Mouse (Mus musculus): Measurements from ENCODE around the gene Mettl17. TPM values are rescaled to one million over a fixed set of nuclear protein-coding genes. Genes with fewer than 3 reads are reported as not detected.
A peak's percentile ranks its signal among the peaks of the same experiment; 100 is the strongest.
"Not testable (repeated sequence)": the region's sequence is repeated elsewhere in the genome, so short reads cannot be mapped to it uniquely, and the experiment has no call there.

Gene Mettl17
- 10 to 100 TPM; 30.5 to 36.3 TPM for total RNA-seq (2021)
- long read RNA-seq, experiment 1, transcript Mettl17-201 (14 exons, 1,623 nt), result major isoform, 6 of 12 reads
- long read RNA-seq, experiment 1, partial matches to known transcripts, result 1 of 12 reads
- long read RNA-seq, experiment 1, other reads (novel, unspliced or antisense), result 5 of 12 reads
- long read RNA-seq, experiment 2, transcript Mettl17-201 (14 exons, 1,623 nt), result major isoform, 31 of 34 reads
- long read RNA-seq, experiment 2, partial matches to known transcripts, result 2 of 34 reads
- long read RNA-seq, experiment 2, other reads (novel, unspliced or antisense), result 1 of 34 reads

DNA sequence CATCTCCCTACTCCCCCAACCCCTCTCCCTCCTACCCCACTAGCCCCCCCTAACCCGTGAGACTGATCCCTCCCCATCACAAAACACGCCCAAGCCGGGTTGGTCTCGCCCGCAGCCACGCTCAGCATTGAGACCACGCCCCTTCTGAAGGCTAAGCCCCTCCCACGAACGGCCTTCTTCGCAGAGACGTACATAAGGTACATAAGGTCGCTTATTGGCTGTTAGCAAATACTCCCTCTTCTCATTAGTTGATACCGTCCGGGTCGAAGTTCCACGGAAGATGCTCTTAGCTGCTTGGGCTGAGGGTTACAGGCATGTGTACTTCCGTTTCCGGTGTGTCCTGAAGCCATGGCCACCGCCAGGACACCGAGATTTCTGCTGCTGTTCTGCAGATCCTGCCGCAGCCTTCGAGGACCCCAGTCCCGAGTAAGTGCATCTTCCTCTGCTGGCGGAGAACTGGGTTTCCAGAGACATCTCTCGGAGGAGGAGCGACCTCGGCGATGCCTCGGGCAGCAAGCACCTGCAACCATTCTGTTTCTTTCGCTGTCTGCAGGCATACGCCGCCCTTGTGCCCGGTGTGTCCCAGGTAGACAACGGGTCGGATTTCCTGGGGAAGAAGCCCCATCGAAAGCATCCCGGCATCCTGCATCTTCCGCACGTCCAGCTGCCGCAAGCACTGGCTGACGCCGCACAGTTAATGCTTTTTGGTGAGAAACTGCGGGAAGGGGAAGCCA lies at the start of gene Mettl17:
TSS of gene Mettl17 (plus strand) at position 245 of the 734 bp plus-strand sequence.
- DNase-seq (ENCODE audit: low spot score in 2 of 2), result peak; percentile 88

DNA sequence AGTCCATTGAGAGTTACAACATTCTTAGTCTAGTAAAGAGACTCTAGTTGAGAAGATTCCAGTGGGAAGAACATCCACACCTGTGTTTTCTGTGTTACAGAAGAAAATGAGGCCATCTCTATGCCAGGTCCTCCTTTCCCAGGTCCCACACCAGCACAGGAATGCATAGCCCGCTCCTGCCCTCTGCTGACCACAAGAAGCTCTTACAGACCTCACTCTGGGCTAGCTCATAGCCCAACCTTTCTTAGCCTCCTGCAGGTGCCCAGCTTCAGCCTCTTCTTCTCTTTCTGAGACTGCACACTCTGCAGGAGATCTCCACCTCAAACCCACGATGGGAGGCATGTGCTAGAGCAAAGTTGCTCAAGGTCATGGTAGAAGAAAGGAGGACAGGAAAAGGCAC lies 46.2 kb upstream of the Mettl17 start:
- DNase-seq (ENCODE audit: low spot score in 2 of 2), result not testable (repeated sequence)

DNA sequence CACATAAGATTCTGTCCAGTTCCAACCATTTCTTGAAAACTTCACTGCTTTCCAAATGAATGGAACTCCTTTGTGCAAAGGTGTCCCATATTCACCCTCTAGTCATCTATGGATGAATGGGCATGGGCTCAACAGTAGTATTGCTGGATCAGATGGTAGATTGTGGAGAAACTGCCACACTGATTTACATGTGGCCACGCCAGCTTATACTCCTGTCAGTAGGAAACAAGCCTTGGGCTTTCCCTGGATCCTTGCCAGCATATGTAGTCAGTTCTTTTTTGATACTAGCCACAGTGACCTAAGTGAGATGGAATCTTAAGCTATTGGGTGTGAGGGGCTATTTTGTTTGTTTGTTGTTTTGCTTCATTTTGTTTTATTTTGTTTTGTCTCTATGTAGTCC lies 42.4 kb upstream of the Mettl17 start:
- DNase-seq (ENCODE audit: low spot score in 2 of 2), result no peak

DNA sequence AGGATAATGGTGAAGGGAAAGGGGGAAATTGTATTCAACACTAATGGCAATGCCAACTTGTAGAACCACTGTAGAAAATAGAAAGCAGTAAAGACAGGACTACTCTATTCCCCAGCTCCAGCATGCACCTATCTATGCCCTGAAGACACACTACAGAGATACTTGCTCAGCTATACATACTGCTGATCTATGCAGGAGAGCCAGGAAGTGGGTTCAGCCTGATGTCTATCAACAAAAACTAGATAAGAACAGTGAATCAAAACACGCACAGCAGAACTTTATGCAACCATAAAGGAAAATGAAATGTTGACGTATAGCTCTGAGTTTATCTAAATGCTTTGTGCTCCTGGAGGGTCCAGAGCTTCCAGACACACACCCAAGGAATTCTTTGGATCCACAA lies 41.9 kb upstream of the Mettl17 start:
- no peak for DNase-seq (ENCODE audit: low spot score in 2 of 2)

DNA sequence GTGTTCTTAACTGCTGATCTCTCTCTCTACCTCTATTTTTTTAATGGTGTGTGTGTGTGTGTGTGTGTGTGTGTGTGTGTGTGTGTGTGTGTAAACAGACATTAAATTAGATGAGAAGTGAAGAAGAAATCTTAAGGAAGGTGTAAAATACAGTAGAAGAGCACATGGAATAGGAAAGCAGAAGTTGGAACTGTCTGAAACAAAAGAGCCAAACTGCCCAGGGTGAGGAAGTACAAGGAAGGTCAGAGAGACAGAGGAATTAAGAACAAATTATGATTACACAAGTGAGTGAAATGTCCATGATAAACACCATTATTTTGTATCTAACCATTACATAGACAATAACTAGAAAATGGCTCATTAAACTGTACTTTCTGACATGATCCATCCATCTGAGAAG lies 40.8 kb upstream of the Mettl17 start:
- DNase-seq (ENCODE audit: low spot score in 2 of 2), result no peak

DNA sequence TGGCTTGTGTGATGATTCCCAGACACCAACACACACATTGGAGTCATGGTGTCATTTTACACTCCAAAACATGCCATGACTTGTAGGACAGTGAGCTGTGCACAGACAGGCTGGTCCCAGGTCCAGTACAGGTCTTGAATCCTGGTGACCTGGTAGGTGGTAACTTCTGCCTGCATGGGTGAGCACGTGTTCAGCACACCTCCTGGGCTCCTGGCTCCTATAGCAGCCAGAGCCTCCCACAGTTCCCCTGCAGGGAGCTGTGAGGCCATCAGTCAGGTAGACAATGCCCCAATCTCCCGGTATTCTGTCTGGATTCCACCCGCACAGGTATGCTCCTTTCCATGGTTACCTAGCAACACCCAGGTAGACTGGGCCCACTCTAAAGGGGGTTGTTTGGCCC lies 38.1 kb upstream of the Mettl17 start:
- no peak for DNase-seq (ENCODE audit: low spot score in 2 of 2)

DNA sequence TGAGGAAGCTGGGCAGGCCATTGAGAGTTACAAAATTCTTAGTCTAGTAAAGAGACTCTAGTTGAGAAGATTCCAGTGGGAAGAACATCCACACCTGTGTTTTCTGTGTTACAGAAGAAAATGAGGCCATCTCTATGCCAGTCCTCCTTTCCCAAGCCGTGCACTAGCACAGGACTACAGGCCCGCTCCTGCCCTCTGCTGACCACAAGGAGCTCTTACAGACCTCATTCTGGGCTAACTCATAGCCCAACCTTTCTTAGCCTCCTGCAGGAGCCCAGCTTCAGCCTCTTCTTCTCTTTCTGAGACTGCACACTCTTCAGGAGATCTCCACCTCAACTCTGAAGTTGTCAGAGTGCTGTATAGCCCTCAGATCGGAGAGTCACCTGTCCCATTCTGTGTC lies 33.6 kb upstream of the Mettl17 start:
- DNase-seq (ENCODE audit: low spot score in 2 of 2), result not testable (repeated sequence)

DNA sequence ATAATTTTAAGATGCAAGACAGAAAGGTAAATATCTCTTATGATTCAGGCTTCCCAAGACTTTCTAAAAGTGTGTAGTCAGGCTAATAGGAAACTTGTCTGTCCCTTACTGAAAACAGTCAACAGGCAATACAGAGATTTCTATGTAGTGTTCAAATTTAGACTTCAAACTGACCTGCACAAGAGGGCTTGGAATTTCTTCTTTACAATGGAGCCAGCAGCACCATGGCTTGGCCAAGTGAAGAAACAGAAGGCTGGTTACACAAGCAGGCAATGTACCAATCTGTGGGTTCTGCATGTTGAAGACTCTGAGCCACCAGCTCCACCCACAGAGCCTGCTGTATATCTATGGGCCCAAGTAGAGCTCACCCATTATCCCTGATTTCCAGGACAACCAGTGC lies 31.2 kb upstream of the Mettl17 start, which contains the start of gene Ear6:
TSS of gene Ear6 (plus strand) at position 301 of the 400 bp plus-strand sequence.
- DNase-seq (ENCODE audit: low spot score in 2 of 2), result no peak

DNA sequence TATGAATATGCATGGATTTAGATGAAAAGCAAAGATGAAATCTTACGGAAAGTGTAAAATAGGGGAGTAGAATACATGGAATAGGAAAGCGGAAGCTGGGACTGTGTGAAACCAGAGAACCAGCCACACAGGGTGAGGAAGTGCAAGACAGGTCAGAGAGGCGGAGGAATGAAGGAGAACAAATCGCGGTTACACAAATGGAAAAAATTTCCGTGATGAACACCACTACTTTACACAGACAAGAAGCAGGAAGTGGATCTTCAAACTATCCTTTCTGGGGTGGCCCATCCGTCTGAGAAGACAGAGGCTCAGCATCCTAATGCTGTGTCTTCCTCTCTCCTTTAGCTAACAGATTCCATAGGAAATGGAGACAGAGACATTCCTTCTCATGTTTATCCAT lies 29.4 kb upstream of the Mettl17 start:
- not testable (repeated sequence) for DNase-seq (ENCODE audit: low spot score in 2 of 2)

DNA sequence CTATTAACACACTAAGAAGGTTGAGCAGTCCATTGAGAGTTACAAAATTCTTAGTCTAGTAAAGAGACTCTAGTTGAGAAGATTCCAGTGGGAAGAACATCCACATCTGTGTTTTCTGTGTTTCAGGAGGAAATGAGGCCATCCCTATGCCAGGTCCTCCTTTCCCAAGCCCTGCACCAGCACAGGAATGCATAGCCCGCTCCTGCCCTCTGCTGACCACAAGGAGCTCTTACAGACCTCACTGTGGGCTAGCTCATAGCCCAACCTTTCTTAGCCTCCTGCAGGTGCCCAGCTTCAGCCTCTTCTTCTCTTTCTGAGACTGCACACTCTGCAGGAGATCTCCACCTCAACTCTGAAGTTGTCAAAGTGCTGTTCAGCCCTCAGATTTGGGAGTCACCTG lies 21.0 kb upstream of the Mettl17 start:
- not testable (repeated sequence) for DNase-seq (ENCODE audit: low spot score in 2 of 2)

DNA sequence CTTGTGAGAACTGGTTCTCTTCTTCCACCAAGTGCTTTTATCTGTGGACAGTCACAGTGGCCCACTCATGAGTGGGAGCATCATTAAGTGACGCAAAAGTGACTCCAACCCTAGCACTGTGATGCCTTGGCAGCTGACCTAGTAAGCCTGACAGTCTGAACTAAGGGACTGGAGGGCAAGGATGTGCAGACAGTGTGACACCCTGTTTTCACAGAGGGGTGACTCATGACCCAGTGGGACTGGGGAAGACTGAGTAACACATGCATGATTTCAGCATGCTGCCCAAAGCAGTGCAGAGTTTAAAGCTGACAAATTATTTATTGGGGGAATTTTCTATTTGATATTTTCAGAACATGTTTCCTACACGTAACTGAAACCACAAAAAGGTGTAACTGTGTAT lies 13.9 kb upstream of the Mettl17 start:
- no peak for DNase-seq (ENCODE audit: low spot score in 2 of 2)

DNA sequence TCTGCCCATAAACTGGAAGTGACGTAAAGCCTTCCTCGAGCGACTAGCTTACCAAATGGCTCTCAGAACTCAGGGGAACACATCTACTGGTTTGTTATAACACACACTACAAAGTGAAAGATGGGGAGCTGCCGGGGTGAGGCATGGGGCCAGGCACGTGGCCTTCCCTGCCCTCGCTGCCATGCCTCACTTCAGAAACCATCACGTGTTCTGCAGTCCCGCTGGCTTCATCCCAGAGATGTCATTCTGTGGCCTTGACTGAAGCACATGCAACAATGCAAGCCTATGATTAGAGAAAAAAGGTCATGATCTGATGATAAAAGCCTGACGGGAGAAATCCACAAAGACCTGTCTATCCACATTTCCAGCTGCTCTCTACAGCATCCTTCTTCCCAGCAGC lies 12.9 kb upstream of the Mettl17 start:
- DNase-seq (ENCODE audit: low spot score in 2 of 2), result peak; percentile 48 to 70

DNA sequence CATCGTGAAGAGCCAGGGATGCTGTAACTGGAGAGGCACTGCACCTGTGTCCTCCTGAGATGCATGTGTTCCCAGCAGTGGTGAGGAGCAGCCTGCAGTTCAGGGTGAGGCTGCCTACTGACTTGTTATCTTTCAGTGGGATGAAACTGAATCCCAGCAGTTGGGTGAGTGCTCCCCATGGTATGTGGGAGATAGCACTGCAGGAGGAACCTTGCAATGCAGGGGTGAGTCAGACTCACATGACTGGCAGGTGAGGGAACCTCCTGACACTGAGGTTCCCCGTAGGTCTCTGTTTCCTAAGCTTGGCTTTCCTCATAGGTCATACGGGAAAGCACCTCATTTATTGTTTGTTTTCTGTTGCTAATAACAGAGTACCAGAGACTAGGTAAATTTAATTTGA lies 7.1 kb upstream of the Mettl17 start:
- no peak for DNase-seq (ENCODE audit: low spot score in 2 of 2)

DNA sequence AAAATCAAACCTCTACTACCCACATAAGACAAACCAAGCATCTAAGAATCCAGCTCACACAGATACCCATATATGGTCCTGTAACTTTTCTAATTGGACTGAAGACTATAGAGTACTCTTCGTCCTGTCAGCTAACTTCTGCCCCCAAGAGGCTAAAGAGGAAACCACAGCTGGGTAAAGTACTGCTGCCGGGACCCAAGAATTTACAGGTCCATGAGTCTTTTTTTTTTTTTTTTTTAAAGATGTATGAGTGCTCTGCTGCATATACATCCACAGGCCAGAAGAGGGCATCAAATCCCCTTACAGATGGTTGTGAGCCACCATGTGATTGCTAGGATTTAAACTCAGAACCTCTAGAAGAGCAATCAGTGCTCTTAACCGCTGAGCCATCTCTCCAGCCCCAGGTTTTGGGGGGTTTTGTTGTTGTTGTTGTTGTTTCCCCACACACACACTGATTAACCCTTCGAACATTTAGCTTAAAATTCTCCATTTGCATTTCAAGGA lies 1.1 kb upstream of the Mettl17 start:
- peak; percentile 59 to 61 for DNase-seq (ENCODE audit: low spot score in 2 of 2)

DNA sequence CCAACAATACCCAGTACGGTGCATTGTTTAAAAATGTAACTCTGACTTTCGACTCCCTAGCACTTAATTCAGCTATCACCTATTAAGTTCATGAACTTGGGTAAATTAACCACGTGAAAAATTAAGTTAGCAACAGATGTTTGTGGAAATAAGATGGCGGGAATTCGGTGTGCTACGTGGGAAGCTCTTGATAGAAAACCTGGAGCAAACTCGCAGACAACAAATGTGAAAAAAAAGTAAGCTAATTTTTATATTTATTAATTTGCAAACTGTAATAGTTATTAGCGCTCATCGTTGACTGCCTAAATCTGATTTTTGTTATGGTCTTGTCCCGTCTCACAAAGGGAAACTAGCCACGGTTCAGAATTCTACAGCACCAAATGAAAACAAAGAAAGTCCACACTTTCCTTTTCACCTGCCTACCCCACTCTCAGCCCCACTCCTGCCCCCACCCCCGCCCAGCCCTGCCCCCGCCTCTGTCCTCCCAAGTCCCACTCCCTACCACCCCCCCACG lies 554 bp upstream of the Mettl17 start:
- no peak for DNase-seq (ENCODE audit: low spot score in 2 of 2)

DNA sequence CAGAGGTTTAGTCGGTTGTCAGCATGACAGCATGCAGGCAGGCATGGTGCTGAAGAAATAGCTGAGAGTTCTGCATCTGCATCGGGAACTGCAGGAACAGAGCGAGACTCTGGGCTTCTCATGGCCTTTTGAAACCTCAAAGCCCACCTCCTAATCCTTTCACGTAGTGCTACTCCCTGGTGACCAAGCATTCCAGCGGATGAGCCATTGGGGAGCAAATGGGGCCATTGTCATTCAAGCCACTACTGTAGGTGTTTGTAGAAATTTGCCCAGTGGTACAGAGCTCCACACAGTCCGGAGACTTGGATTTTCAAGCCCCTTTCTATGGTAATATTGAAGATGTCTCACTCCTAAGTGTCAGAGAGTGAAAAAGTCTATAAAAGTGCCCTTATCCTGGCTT lies 1.4 kb downstream of the Mettl17 start:
- no peak for DNase-seq (ENCODE audit: low spot score in 2 of 2)

DNA sequence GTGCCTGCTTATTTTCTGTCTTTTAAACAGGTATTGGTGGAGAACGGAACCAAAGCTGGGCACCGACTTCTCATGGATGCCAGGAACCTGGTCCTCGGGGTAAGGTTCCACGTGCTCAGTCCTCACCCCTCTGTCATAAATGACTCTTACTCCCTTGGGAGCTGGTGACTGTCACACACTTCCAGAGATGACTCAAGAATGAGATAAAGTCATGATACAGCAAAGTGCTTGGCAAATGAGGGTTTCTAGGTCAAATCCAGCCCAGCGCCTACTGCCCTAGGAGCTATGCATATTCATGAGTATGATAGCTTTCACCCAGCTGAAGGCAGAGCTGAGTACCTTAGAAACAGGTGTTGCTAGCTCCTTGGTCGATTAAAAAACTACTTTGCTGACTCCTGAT lies 5.2 kb downstream of the Mettl17 start:
- no peak for DNase-seq (ENCODE audit: low spot score in 2 of 2)

DNA sequence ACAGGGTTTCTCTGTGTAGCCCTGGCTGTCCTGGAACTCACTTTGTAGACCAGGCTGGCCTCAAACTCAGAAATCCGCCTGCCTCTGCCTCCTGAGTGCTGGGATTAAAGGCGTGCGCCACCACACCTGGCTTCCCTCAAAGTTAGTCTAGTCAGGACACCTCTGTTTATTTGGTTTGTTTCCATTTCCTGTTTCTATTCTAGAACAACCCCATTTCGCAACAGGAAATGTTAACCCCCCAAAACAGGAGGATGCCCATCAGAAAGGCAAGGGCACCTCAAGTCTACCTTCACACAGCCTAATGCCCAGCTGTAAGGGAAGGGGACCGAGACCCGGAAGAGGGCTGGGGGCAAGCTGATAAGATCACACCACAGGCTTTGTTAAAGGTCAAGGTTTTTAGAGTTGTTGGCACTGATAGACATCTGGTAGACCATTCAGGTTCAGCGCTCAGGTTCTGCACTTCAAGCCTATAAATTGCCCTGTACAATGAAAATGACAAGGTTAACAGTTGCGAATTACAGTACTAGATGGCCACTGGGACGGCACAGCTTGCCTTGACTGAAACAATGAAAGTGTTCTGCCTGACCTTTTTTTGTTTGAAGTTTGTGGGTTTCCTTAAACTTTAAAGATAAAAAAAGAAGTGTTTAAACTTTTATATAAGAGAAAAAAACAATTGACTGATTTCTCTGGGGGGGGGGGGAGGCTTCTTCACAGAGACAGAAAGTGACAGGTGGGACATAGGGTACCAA lies 7.7 kb downstream of the Mettl17 start, which contains the start of gene Slc39a2:
TSS of gene Slc39a2 (plus strand) at position 699 of the 749 bp plus-strand sequence.
- DNase-seq (ENCODE audit: low spot score in 2 of 2), result no peak

DNA sequence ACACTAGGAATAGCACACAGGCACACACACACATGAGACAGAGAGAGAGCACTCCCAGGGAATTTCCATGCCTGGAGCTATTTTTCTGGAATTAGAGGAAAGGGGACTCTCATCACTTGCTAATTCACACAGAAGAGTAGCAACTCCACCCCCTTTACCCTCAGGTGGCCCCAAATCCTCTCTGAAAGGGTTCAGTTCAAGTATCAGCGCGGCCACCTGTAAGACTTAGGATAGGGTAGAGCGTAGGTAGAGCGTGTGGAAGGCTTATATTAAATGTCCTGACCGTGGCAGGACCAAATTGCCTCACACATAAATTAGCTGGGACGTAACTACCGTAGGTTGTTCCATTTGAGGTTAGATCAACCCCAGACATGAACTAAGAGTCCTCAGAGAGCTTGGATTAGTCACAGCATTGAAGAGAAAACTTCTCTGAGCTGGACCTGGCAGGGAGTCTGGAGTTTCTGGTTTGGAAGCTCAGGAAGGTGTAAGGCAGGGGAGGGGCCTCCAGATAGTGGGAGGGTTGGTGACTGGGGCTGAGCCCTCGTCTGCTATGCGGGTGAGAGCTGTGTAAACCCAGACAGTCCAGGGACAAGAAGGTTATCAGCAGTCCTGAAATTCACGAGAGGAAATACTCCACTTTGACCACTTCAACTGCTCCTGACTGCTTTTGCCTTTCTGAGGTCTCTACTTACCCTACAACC lies 8.6 kb downstream of the Mettl17 start:
- no peak for DNase-seq (ENCODE audit: low spot score in 2 of 2)

DNA sequence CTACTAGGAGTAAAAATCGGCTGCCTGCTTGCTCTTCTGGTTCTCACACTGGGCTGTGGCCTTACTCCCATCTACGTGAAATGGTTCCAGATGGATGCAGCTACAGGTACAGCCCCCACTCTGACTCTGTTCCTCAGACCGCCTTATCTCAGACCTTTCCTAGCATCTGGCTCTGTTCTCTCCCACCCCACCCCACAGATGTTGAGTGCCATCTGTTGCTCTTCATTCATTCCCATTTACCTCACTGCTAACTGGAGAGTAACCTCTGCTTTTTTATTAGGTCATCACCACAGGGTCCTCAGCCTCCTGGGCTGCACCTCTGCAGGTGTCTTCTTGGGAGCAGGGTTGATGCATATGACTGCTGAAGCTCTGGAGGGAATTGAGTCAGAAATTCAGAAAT lies 9.2 kb downstream of the Mettl17 start:
- no peak for DNase-seq (ENCODE audit: low spot score in 2 of 2)

DNA sequence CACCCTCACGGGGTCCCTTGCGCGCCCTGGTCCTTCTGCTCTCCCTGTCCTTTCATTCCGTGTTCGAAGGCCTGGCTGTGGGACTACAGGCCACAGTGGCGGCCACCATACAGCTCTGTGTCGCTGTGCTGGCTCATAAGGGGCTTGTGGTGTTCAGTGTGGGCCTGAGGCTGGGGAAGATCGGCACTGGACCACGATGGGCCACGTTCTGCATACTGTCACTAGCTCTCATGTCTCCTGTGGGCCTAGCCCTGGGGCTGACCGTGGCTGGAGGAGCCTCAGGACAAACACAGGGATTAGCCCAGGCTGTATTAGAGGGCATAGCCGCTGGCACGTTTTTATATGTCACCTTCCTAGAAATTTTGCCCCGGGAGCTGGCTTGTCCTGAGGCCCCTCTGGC lies 10.4 kb downstream of the Mettl17 start:
- DNase-seq (ENCODE audit: low spot score in 2 of 2), result no peak

Measured in adrenal gland, adult 18-20 months (tissue).